Mouse (Mus musculus) CH12.LX (cell line): ENCODE results near the gene Rasl10b. TPM values are rescaled to one million over a fixed set of nuclear protein-coding genes. Genes with fewer than 3 reads are reported as not detected.
A peak's percentile ranks its signal among the peaks of the same experiment; 100 is the strongest.

Experiments used
- DNase-seq: peaks from one replicate; pipeline ENCODE4 v3.0.0-alpha.2; 2013; ENCODE audit errors: extremely low read depth
- H3K27ac ChIP-seq: 2 replicates; pipeline ENCODE4 v1.5.1; 2012; ENCODE audit warnings: low read depth, mild to moderate bottlenecking, control low read depth, moderate library complexity; ENCODE audit not compliant: insufficient read depth
- H3K27me3 ChIP-seq: replicated peaks from 2 replicates; pipeline ENCODE3; 2012; ENCODE audit warnings: inconsistent platforms
- H3K36me3 ChIP-seq, 2 experiments: replicated peaks in 1 of 2; 2 replicates each; pipeline versions ENCODE3 to v1.6.1; 2012; ENCODE audit warnings: inconsistent platforms in 1 of 2, low read length in 1 of 2, mild to moderate bottlenecking in 1 of 2, mixed read lengths in 1 of 2, moderate library complexity in 1 of 2; ENCODE audit not compliant: control insufficient read depth in 1 of 2, insufficient read depth in 1 of 2
- H3K4me1 ChIP-seq, 2 experiments: 2 replicates each; pipeline ENCODE4 v1.6.1; 2012; ENCODE audit warnings: inconsistent platforms in 1 of 2, moderate library complexity in 1 of 2; ENCODE audit not compliant: insufficient read depth in 2 of 2, control insufficient read depth in 1 of 2
- H3K4me2 ChIP-seq: 2 replicates; pipeline ENCODE4 v1.6.1; 2012; ENCODE audit warnings: low read depth, mild to moderate bottlenecking, control low read depth; ENCODE audit not compliant: poor library complexity, insufficient read depth, severe bottlenecking
- H3K4me3 ChIP-seq, 3 experiments: fragments of 150-350 bp in 1 of 3; sonication (generic) in 1 of 3; replicated peaks in 1 of 3; 2 replicates each; pipeline versions ENCODE3 to v1.5.1; 2011 to 2012; ENCODE audit warnings: low read depth in 2 of 3, low read length in 2 of 3, mild to moderate bottlenecking in 2 of 3, moderate library complexity in 2 of 3, control low read depth in 1 of 3, improper control_type of control experiment in 1 of 3, inconsistent platforms in 1 of 3, mixed read lengths in 1 of 3; ENCODE audit not compliant: poor library complexity in 1 of 3
- H3K79me2 ChIP-seq: replicated peaks from 2 replicates; pipeline ENCODE4 v1.6.1; 2012; ENCODE audit warnings: mild to moderate bottlenecking, moderate library complexity; ENCODE audit not compliant: control insufficient read depth, poor library complexity, insufficient read depth, severe bottlenecking; ENCODE audit errors: extremely low read depth
- H3K9ac ChIP-seq: 2 replicates; pipeline ENCODE4 v1.6.1; 2012; ENCODE audit warnings: low read depth, mild to moderate bottlenecking, control low read depth, moderate library complexity; ENCODE audit not compliant: insufficient read depth
- H3K9me3 ChIP-seq: replicated peaks from 2 replicates; pipeline ENCODE3; 2012; ENCODE audit warnings: low read length, inconsistent platforms, mixed read lengths
- BHLHE40 ChIP-seq: IDR thresholded peaks from 2 replicates; pipeline ENCODE4 v1.6.1; 2011; ENCODE audit warnings: mild to moderate bottlenecking, low read depth, low read length, improper control_type of control experiment
- CHD1 ChIP-seq: IDR thresholded peaks from 2 replicates; pipeline ENCODE4 v1.6.1; 2012; ENCODE audit warnings: low read depth, low read length, improper control_type of control experiment, inconsistent platforms
- CTCF ChIP-seq, 2 experiments: IDR thresholded peaks in 1 of 2; conservative IDR thresholded peaks in 1 of 2; 2 replicates each; pipeline ENCODE4 v1.5.1; 2011 to 2012; ENCODE audit warnings: low read depth in 2 of 2, low read length in 2 of 2, improper control_type of control experiment in 1 of 2, inconsistent platforms in 1 of 2, mild to moderate bottlenecking in 1 of 2, moderate library complexity in 1 of 2
- EP300 ChIP-seq: IDR thresholded peaks from 2 replicates; pipeline ENCODE4 v1.6.1; 2011; ENCODE audit warnings: low read length, improper control_type of control experiment
- ETS1 ChIP-seq: conservative IDR thresholded peaks from 2 replicates; pipeline ENCODE4 v1.6.1; 2012; ENCODE audit warnings: low read depth, mild to moderate bottlenecking, inconsistent platforms, low read length, improper control_type of control experiment, moderate library complexity
- HCFC1 ChIP-seq: IDR thresholded peaks from 2 replicates; pipeline ENCODE4 v1.6.1; 2012; ENCODE audit warnings: low read depth, mild to moderate bottlenecking, inconsistent platforms, low read length, improper control_type of control experiment
- IRF4 ChIP-seq: IDR thresholded peaks from 2 replicates; pipeline ENCODE4 v1.6.1; 2014; ENCODE audit warnings: low read depth, mild to moderate bottlenecking, inconsistent platforms, low read length, improper control_type of control experiment
- JUN ChIP-seq: IDR thresholded peaks from 2 replicates; pipeline ENCODE4 v1.6.1; 2011; ENCODE audit warnings: low read depth, mild to moderate bottlenecking, low read length, improper control_type of control experiment, moderate library complexity; ENCODE audit not compliant: insufficient read depth
- MAFK ChIP-seq: IDR thresholded peaks from 2 replicates; pipeline ENCODE4 v1.6.1; 2011; ENCODE audit warnings: low read length, improper control_type of control experiment; ENCODE audit not compliant: insufficient replicate concordance
- MAX ChIP-seq: IDR thresholded peaks from 2 replicates; pipeline ENCODE4 v1.6.1; 2011; ENCODE audit warnings: low read length, improper control_type of control experiment
- MEF2A ChIP-seq: IDR thresholded peaks from 2 replicates; pipeline ENCODE4 v1.6.1; 2014; ENCODE audit warnings: low read depth, mild to moderate bottlenecking, inconsistent platforms, low read length, improper control_type of control experiment, borderline replicate concordance
- MXI1 ChIP-seq: IDR thresholded peaks from 2 replicates; pipeline ENCODE4 v1.6.1; 2011; ENCODE audit warnings: mild to moderate bottlenecking, low read depth, low read length, improper control_type of control experiment
- MYC ChIP-seq: IDR thresholded peaks from 2 replicates; pipeline ENCODE4 v1.6.1; 2011; ENCODE audit warnings: low read depth, mild to moderate bottlenecking, improper control_type of control experiment, low read length
- NELFE ChIP-seq: IDR thresholded peaks from 2 replicates; pipeline ENCODE4 v1.6.1; 2011; ENCODE audit warnings: low read depth, low read length, improper control_type of control experiment
- PAX5 ChIP-seq: IDR thresholded peaks from 2 replicates; pipeline ENCODE4 v1.6.1; 2012; ENCODE audit warnings: low read length, inconsistent platforms, mixed read lengths
- POLR2A ChIP-seq: IDR thresholded peaks from 2 replicates; pipeline ENCODE4 v1.6.1; 2011; ENCODE audit warnings: low read depth, mild to moderate bottlenecking, improper control_type of control experiment, low read length
- POLR2AphosphoS2 ChIP-seq: IDR thresholded peaks from 2 replicates; pipeline ENCODE4 v1.6.1; 2011; ENCODE audit warnings: low read depth, low read length, improper control_type of control experiment
- RAD21 ChIP-seq: IDR thresholded peaks from 2 replicates; pipeline ENCODE4 v1.6.1; 2011; ENCODE audit warnings: low read depth, mild to moderate bottlenecking, low read length, improper control_type of control experiment, moderate library complexity
- SMC3 ChIP-seq: IDR thresholded peaks from 2 replicates; pipeline ENCODE4 v1.6.1; 2011; ENCODE audit warnings: low read depth, low read length, improper control_type of control experiment
- TBP ChIP-seq: conservative IDR thresholded peaks from 2 replicates; pipeline ENCODE4 v1.6.1; 2011; ENCODE audit warnings: low read depth, low read length, improper control_type of control experiment
- USF2 ChIP-seq: conservative IDR thresholded peaks from 2 replicates; pipeline ENCODE4 v1.6.1; 2011; ENCODE audit warnings: low read depth, low read length, improper control_type of control experiment
- ZKSCAN1 ChIP-seq: IDR thresholded peaks from 2 replicates; pipeline ENCODE4 v1.6.1; 2012; ENCODE audit warnings: low read depth, inconsistent platforms, low read length, improper control_type of control experiment, borderline replicate concordance
- ZMIZ1 ChIP-seq: IDR thresholded peaks from 2 replicates; pipeline ENCODE4 v1.6.1; 2012; ENCODE audit warnings: low read depth, mild to moderate bottlenecking, inconsistent platforms, low read length, improper control_type of control experiment
- ZNF384 ChIP-seq: IDR thresholded peaks from 2 replicates; pipeline ENCODE4 v1.6.1; 2012; ENCODE audit warnings: low read depth, low read length, improper control_type of control experiment, inconsistent platforms
- dilution Hi-C: fragments of 300-500 bp; cut with MboI; formaldehyde crosslinking; loops from 2 replicates; pipeline ENCODE4 v1.14.3; 2020; ENCODE audit warnings: low sequenced_read_pairs; ENCODE audit not compliant: extremely low pct_unique_long_range_greater_than_20kb, extremely low pct_ligation_motif_present
- in situ Hi-C: fragments of 300-500 bp; cut with MboI; formaldehyde crosslinking; loops from 3 replicates; pipeline ENCODE4 v1.14.3; 2019; ENCODE audit warnings: low sequenced_read_pairs, low pct_ligation_motif_present, low pct_unique_long_range_greater_than_20kb, mixed read lengths
- polyA plus RNA-seq: library from polyadenylated mRNA; unstranded; fragments of >175 nt; gene quantifications from 2 replicates; pipeline ENCODE4 v1.2.1, GENCODE M21; 2012; ENCODE audit warnings: low read depth; ENCODE audit not compliant: insufficient read length
- total RNA-seq, 2 experiments: library from RNA; depleted of rRNA; stranded (reverse); fragments of 300-350 nt in 1 of 2; fragments of >200 nt in 1 of 2; gene quantifications; 2 replicates each; pipeline ENCODE4 v1.2.3; 2012 to 2014

The Rasl10b gene
- total RNA-seq (2012; rRNA removed): 0.21 and 0.42 TPM in 2 replicates
- not detected in 2 replicates for total RNA-seq (2014; rRNA removed)
- 0.08 TPM in 1 of 2 replicates, not detected in the other for polyA plus RNA-seq

DNA sequence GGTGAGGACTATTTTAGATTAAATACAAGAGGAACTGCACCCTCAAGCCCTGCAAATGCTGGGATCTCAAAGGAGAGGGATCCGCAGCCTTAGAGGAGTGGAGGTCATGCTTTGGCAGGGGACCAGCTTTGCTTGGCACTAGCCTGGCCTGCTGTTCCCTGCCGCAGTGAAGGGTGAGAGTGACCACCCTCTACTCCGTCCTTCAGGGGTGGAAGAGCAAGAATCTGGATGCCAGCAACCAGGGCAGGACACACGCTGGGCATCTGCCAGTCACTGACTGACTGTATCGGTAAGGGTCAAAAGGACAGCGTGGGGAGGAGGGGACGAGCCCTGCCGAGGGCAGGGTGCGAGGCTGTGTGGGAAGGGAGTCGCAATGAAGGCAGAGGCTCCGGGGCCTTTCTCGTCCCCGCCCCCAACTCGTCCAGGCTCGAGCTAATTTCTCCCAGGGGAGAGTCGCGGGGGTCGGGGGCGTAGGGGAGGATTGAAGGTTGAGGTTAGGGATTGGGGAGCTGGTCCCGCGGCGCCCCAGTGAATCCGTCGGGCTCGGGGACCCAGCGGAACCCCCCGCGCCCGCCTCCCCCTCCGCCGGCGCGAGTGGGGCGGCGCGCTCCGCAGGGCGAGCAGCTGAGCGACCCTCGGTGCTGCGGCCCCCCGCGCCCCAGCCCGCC, at the start of gene Rasl10b:
TSS of gene Rasl10b (plus strand) at position 51 of the 668 bp plus-strand sequence.
- dilution Hi-C loops: no loop called here
- TF ChIP-seq ZKSCAN1 (no peak), ETS1 (no peak), RAD21 (no peak), POLR2A (no peak), JUN (no peak), MEF2A (no peak), POLR2AphosphoS2 (no peak), BHLHE40 (no peak), HCFC1 (no peak), PAX5 (no peak), NELFE (no peak), SMC3 (no peak), ZNF384 (no peak), CTCF (conservative IDR thresholded peaks at IDR 0.05 in 1 of 2, IDR thresholded peaks at IDR 0.05 in 1 of 2; ENCODE audit: low read depth in 2 of 2, low read length in 2 of 2) (no peak), EP300 (no peak), CHD1 (no peak)
- Histone ChIP-seq H3K27me3 (peaks cover 31% of the 10 kb centered on the region), H3K9me3 (no peaks in the 10 kb centered on the region), H3K9ac (peak within 1 kb of the TSS; percentile 17; the same call in 1 of the 2 replicates), H3K36me3 (peaks cover 5 to 15% of the 10 kb centered on the region in 2 experiments), H3K79me2 (no peaks in the 10 kb centered on the region), H3K4me2 (peak within 1 kb of the TSS; percentile 22), H3K4me3 (peak within 1 kb of the TSS in 1 of 3 experiments; percentile 51), H3K27ac (no peak within 1 kb of the TSS), H3K4me1 (peaks cover 17 to 35% of the 10 kb centered on the region in 2 experiments)
- no peak for DNase-seq
- in situ Hi-C loops: loop anchor here (25.0 kb wide), 1 partner anchor 497 kb away; the partner anchor contains the start of genes Nle1 and Unc45b

DNA sequence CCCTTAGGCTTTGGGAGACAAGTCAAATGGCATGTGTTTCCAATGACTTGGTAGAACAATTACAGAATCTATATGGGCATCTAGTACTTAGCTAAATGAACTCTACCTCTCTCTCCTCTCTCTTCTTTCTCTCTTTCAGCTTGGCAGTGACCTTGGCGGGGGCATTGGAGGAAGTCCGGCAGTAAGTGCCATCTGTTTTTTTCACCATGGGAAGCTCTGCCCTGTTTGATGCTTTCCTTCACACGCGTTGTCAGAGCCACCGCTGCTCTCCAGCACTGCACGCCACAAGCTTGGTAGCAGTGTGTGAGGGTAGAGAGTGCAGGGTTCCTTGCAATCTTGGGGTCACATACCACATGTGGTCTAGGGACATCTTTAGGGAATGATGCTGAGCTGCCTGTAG, 44.3 kb upstream of the Rasl10b start:
- in situ Hi-C loops (no loop called here), dilution Hi-C loops (no loop called here)
- no peak for DNase-seq
- Histone ChIP-seq H3K36me3 (peaks cover 41 to 80% of the 10 kb centered on the region in 2 experiments), H3K9ac (no peak overlapping the region), H3K4me1 (peaks cover 0 to 3% of the 10 kb centered on the region in 2 experiments; a peak in 2 of 4 replicates), H3K27me3 (no peaks in the 10 kb centered on the region), H3K4me2 (no peak overlapping the region), H3K79me2 (no peaks in the 10 kb centered on the region), H3K9me3 (no peaks in the 10 kb centered on the region), H3K27ac (no peak overlapping the region), H3K4me3 (no peak overlapping the region)
- TF ChIP-seq MYC (no peak), IRF4 (no peak), TBP (no peak), ZMIZ1 (no peak), MAFK (no peak), PAX5 (no peak), MAX (no peak), EP300 (no peak), MXI1 (no peak), USF2 (no peak)
